Mouse (Mus musculus): Measurements from ENCODE around the gene Ttll1. TPM values are rescaled to one million over a fixed set of nuclear protein-coding genes. Genes with fewer than 3 reads are reported as not detected.

The Ttll1 gene
- polyA plus RNA-seq, 1 experiment from 2014 or later, result 57.0 TPM

DNA sequence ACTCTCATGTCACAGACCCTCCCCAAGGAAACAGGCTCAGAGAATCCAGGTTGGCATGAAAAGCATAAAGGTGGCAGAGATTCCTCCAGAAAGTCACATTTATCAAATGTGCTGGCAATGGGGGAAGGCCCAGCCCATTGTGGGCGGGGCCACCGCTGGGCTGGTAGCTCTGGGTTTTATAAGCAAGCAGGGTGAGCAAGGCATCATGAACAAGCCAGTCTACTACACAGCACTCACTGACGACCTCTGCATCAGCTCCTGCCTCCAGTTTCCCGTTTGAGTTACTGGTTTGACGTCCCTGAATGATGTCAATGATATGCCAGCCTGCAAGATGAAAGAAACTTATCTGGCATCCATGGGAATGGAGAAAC lies 36.2 kb downstream of the Ttll1 start:
- ATAC-seq (ENCODE audit: low FRiP score), result no peak
- Histone ChIP-seq H3K4me3 (replicated peaks) (no peak overlapping the region), H3K4me1 (no peaks in the 10 kb centered on the region), H3K9me3 (no peaks in the 10 kb centered on the region), H3K9ac (no peak overlapping the region), H3K4me2 (no peak overlapping the region), H3K27me3 (no peaks in the 10 kb centered on the region), H3K36me3 (replicated peaks) (no peaks in the 10 kb centered on the region), H3K27ac (no peak overlapping the region)
- WGBS, result 35% methylated on average over 5 of the region's 5 CpGs

DNA sequence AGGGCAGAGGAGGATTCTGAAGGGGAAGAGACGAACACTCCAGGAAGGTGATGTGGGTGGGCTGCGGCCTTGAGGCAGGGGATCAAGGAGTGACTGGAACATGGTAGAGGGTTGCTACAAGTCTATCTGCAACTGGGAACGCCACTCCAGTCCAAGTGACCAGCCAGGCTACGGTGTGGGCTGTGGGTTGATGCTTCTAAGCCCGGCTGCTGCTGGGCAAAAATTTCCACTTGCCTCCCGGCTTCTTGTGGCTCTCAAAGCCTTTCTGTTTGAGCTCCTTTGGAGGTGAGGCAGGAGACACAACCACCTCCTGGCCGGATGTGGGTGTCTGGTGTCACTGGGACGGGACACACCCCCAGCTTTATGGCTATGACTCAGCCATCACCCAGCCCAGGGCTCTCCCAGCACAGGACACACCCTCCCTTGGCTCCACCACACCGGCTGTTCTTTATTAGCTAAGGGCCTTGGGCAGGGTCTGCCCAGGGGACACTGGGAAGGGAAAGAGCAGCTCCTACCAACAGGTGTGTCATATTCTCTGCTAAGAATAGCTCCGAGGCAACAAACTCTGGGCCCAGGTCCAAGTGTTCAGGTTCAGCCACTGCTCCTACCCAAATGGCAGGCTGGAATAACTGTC lies 36.7 kb downstream of the Ttll1 start:
- Histone ChIP-seq H3K4me1 (no peaks in the 10 kb centered on the region), H3K4me3 (replicated peaks) (no peak overlapping the region), H3K9me3 (no peaks in the 10 kb centered on the region), H3K9ac (no peak overlapping the region), H3K27ac (no peak overlapping the region), H3K27me3 (no peaks in the 10 kb centered on the region), H3K36me3 (replicated peaks) (no peaks in the 10 kb centered on the region), H3K4me2 (no peak overlapping the region)
- 70% methylated on average over 10 of the region's 10 CpGs for WGBS
- no peak for ATAC-seq (ENCODE audit: low FRiP score)

DNA sequence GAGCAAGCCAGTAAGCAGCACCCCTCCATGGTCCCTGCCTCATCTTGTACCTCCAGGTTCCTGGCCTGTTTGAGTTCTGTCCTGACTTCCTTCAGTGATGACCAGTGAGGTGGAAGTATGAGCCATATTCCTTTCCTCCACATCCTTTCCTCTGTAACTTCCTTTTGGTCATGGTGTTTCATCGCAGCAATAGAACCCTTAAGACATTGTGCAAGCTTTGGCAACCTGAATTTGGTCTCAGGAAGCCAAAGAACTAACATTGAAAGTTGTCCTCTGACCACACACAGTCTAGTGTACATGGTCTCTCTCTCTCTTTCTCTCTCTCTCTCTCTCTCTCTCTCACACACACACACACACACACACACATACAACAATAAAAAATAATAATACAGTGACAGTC lies 37.4 kb downstream of the Ttll1 start:
- no peaks in the 10 kb centered on the region for H3K4me1 ChIP-seq
- H3K9me3 ChIP-seq, result no peaks in the 10 kb centered on the region
- WGBS, result 83% methylated on average over 1 of the region's 1 CpGs
- no peak overlapping the region for H3K4me2 ChIP-seq
- no peak overlapping the region for H3K4me3 ChIP-seq (replicated peaks)
- no peaks in the 10 kb centered on the region for H3K27me3 ChIP-seq
- H3K36me3 ChIP-seq (replicated peaks), result no peaks in the 10 kb centered on the region
- no peak for ATAC-seq (ENCODE audit: low FRiP score)
- no peak overlapping the region for H3K27ac ChIP-seq
- H3K9ac ChIP-seq, result no peak overlapping the region

DNA sequence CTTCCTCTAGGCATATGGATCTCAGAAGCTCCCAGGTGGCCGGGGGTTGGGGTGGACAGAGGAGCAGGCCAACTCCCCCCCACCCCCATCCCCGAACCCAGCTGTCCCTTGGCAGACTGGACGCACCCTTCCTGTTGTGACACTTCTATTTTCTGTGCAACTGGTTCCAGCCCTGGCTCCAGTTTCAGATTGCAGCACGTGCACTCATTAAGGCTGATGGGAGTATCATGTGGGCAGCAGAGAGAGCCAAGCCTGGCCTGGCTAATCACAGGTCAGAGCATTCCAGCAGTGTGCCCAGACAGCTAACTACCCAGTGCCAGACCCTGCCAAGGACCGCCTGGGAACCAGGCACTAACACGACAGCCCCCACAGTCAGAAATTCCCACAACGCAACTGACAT lies 39.2 kb downstream of the Ttll1 start:
- H3K4me2 ChIP-seq, result no peak overlapping the region
- no peak overlapping the region for H3K9ac ChIP-seq
- no peaks in the 10 kb centered on the region for H3K36me3 ChIP-seq (replicated peaks)
- ATAC-seq (ENCODE audit: low FRiP score), result no peak
- H3K27me3 ChIP-seq, result no peaks in the 10 kb centered on the region
- 80% methylated on average over 6 of the region's 7 CpGs for WGBS
- H3K4me1 ChIP-seq, result no peaks in the 10 kb centered on the region
- H3K4me3 ChIP-seq (replicated peaks), result no peak overlapping the region
- H3K27ac ChIP-seq, result no peak overlapping the region
- H3K9me3 ChIP-seq, result no peaks in the 10 kb centered on the region

DNA sequence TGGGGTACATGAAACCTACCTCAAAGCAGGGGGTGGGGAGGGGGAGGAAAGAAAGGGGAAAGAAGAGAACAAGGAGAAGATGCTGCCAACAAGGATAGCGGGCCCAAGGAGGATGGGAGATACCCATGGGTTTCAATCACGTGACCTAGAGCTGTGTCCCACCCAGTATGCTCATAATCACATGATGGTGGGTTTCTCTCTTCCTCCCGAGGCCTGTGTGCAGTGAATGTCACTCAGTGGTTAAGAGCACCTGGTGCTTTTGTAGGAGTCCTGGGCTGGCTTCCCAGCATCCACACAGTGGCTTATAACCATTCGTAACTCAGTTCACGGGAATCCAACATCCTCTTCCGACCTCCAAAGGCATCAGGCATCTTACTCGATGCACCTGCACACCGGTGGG lies 40.2 kb downstream of the Ttll1 start:
- Histone ChIP-seq H3K9ac (no peak overlapping the region), H3K27me3 (no peaks in the 10 kb centered on the region), H3K4me3 (replicated peaks) (no peak overlapping the region), H3K27ac (no peak overlapping the region), H3K9me3 (no peaks in the 10 kb centered on the region), H3K36me3 (replicated peaks) (no peaks in the 10 kb centered on the region), H3K4me2 (no peak overlapping the region), H3K4me1 (no peaks in the 10 kb centered on the region)
- WGBS, result 84% methylated on average over 8 of the region's 8 CpGs
- ATAC-seq (ENCODE audit: low FRiP score), result no peak

DNA sequence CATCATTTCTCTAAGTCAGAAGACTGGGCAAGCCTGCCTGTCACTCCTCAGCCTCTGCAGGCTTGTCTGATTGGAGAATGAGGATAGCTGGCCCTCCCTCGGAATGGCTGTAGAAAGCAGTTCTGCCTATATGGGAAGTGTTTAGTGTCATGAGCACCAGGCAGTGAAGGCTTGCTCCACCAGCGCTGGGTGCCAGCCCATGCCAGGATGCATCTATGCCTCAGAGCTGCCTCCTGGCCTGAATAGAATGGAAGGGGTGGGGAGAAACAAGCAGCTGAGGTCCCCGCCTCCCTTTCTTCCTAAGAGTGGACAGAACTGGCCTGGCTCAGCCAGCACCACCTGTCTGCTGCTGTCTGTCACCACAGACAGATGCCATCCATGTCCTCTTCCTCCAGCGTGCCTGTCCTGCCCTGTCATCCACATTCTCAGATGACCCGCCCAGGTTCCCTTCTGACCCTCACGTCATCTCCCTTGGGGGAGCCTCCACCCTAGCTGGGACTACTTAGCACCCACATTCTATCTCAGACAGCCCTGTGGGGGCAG lies 41.3 kb downstream of the Ttll1 start:
- WGBS, result 79% methylated on average over 6 of the region's 6 CpGs
- no peak overlapping the region for H3K4me3 ChIP-seq (replicated peaks)
- H3K27ac ChIP-seq, result no peak overlapping the region
- H3K9me3 ChIP-seq, result no peaks in the 10 kb centered on the region
- H3K27me3 ChIP-seq, result no peaks in the 10 kb centered on the region
- H3K36me3 ChIP-seq (replicated peaks), result no peaks in the 10 kb centered on the region
- no peak overlapping the region for H3K4me2 ChIP-seq
- no peak overlapping the region for H3K9ac ChIP-seq
- no peaks in the 10 kb centered on the region for H3K4me1 ChIP-seq
- no peak for ATAC-seq (ENCODE audit: low FRiP score)

DNA sequence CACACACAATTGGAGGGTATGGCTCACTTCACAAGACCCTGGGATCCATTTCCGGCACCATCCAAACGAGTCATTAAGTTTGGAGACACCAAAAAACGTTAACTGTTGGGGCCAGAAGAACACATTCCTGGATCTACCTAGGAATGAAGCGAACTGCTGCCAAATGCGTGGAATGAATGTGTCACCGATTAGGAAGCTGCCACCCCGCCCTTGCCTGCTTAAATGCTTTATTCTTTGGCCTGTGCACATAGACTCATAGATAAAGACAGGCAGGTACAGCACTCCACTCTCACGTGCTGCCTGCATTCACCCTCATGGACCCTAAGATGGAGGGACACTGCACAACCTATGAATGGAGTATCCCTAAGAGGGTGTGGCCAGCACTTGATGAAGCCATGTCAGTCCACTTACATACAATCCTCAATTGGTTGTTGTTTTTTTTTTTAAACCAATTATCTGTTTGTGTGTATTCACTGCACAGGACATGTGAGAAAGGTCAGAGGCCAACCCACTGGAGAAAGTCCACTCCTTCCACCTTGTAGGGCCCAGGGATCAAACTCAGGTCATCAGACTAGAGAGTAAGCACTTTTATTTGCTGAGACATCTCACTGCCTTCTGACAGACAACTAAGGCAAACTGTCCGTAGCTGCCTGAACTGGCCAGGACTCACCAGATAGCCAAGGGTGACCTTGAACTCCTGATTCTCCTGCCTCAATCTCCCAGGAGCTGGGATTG lies 43.3 kb downstream of the Ttll1 start:
- H3K4me2 ChIP-seq, result no peak overlapping the region
- no peak overlapping the region for H3K27ac ChIP-seq
- 86% methylated on average over 9 of the region's 9 CpGs for WGBS
- peaks cover 10% of the 10 kb centered on the region for H3K4me1 ChIP-seq
- H3K36me3 ChIP-seq (replicated peaks), result no peaks in the 10 kb centered on the region
- H3K27me3 ChIP-seq, result no peaks in the 10 kb centered on the region
- H3K9ac ChIP-seq, result no peak overlapping the region
- no peaks in the 10 kb centered on the region for H3K9me3 ChIP-seq
- ATAC-seq (ENCODE audit: low FRiP score), result no peak
- H3K4me3 ChIP-seq (replicated peaks), result no peak overlapping the region

DNA sequence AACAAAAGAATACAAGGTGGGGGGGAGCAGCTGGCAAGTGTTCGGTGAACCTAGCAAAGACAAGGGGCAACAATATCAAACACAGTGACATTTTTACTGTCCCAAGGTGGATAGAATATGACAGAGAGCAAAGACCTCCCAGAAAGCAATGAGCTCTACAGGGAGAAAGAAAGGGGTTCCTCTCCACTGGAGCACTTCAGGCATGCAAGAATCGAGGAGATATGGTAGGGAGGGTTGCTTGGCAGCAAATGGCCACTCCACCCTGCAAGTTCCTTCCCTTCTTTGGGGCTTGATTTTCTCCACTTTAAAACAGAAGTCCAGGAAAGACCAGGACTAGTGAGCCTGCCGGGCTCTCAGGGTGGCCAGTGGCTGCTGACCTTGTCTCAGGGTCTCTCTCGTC lies 44.4 kb downstream of the Ttll1 start:
- WGBS, result 82% methylated on average over 4 of the region's 4 CpGs

DNA sequence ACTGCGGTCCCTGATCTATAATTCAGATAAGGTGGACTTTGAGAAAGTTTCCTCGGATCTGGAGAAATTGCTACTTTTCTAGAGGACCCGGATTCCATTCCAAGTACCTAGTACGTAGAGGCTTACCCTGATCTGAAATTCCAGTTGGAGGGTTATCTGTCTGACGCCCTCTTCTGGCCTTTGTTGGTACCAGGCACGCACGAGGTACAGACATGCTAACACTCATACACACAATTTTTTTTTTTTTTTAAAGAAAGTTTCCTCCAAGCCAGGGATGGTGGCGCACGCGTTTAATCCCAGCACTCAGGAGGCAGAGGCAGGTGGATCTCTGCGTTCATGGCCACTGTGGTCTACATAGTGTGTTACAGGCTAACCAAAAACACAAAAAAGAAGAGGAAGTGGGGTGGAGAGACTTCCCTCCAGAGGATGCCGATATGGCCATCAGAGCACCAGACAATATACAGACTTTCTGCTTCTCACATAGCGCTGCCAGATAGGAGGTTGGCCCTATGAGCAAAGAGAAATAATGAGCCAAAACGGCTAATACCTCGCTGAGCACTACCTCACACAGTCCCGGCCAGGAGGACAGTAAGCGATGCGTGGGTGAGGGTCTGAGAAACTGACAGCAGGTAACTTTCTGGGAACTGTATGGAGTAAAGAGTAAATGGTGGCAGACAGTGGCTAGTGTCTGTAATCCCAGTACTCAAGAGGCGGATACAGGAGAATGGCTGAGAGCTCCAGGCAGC lies 45.6 kb downstream of the Ttll1 start:
- peak overlapping the region; percentile 89 for H3K4me2 ChIP-seq
- no peak overlapping the region for H3K27ac ChIP-seq
- H3K4me1 ChIP-seq, result peaks cover 10% of the 10 kb centered on the region
- H3K9me3 ChIP-seq, result no peaks in the 10 kb centered on the region
- H3K9ac ChIP-seq, result no peak overlapping the region
- 80% methylated on average over 19 of the region's 19 CpGs for WGBS
- H3K27me3 ChIP-seq, result no peaks in the 10 kb centered on the region
- H3K36me3 ChIP-seq (replicated peaks), result no peaks in the 10 kb centered on the region
- peak; percentile 5; the same call in 1 of the 2 replicates for ATAC-seq (ENCODE audit: low FRiP score)
- peak overlapping the region; percentile 81 for H3K4me3 ChIP-seq (replicated peaks)

More for the DNA sequence above, 44.4 kb downstream of the Ttll1 start:
- no peaks in the 10 kb centered on the region for H3K27me3 ChIP-seq
- no peak for ATAC-seq (ENCODE audit: low FRiP score)
- H3K4me3 ChIP-seq (replicated peaks), result no peak overlapping the region
- peaks cover 10% of the 10 kb centered on the region for H3K4me1 ChIP-seq
- no peaks in the 10 kb centered on the region for H3K36me3 ChIP-seq (replicated peaks)
- no peaks in the 10 kb centered on the region for H3K9me3 ChIP-seq
- H3K9ac ChIP-seq, result no peak overlapping the region
- no peak overlapping the region for H3K27ac ChIP-seq
- H3K4me2 ChIP-seq, result no peak overlapping the region

DNA sequence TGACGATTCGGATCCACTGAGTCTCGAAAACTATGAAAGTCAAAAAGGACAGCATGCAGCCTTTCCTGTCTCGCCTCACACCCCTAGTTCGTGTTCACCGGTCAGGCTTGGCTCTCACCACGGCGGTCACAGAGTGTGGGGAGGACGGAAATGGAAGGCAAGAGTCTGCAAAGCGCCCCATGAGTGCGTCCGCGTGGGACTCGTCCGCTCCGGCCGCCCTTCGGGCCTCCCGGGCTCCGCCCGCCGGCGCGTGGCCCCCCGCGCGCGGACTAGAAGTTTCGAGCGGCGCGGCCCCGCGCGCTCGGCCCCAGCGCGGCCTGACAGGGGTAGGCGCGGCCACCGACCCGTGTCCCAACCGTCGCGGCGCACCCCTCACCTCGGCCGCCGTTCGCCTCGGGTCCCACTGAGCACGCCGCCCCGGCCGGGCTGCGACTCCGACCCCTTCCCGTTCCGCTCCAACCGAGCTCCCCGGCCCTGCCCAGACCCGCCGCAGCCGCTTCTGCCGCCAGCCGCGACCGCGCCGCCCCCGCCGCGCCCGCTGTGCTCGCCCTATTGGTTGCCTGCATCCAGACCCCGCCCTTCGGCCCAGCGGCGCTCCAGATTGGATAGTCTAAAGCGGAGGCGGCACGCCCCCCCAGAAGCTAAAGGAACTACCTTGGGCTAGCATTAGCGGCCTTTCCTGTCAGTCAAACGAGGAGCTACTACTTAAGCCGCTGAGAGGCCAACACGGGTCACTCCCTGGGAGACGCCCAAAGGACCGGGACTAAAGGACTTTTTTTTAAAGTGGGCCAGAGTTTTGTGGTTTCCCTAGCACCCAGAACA lies 46.4 kb downstream of the Ttll1 start, which contains the start of gene Pacsin2:
Pacsin2 (minus strand) TSS at position 524 of the 822 bp plus-strand sequence.
- Histone ChIP-seq H3K27me3 (no peaks in the 10 kb centered on the region), H3K9me3 (no peaks in the 10 kb centered on the region), H3K4me2 (peak within 1 kb of the TSS; percentile 89), H3K36me3 (replicated peaks) (no peaks in the 10 kb centered on the region), H3K27ac (peak within 1 kb of the TSS; percentile 46), H3K9ac (peak within 1 kb of the TSS; percentile 80), H3K4me1 (peaks cover 10% of the 10 kb centered on the region), H3K4me3 (replicated peaks) (peak within 1 kb of the TSS; percentile 81)
- ATAC-seq (ENCODE audit: low FRiP score), result peak; percentile 99
- WGBS, result under 1% methylated on average over 79 of the region's 88 CpGs

DNA sequence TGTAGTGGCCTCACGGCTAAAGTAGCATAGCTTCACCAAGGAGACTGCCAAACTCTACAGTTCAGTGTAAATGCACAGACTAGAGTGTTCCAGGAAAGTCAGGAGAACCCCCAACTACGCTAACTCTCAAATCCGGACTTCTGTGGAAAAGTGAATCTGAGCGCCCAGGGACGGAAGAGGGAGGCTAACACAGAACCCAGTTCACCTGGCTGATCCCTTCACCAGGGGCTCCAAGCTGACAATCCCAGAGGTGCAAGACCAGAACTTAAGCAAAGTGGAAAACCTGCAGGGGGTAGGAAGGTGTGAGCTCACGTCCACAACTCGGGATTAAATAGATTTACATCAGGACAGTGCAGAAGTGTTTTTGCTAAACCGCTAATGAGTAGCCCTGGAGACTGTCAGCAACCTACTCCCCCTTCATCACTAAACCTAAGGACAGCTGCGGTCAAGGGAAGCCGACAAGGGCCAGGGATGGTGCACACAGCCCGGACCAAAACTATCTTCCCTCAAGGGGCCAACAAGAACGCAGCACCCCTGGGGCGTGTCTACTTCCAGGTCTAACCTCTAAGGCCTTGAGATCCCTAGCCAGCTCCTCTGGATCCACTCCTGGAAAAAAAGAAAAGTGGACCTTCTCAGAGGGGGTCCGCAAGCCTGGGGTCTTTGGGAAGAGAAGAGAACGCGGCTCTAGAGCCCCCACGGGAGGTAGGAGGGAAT lies 47.2 kb downstream of the Ttll1 start:
- Histone ChIP-seq H3K4me1 (peaks cover 10% of the 10 kb centered on the region), H3K27ac (no peak overlapping the region; the same call in 1 of the 2 replicates), H3K9me3 (no peaks in the 10 kb centered on the region), H3K36me3 (replicated peaks) (no peaks in the 10 kb centered on the region), H3K9ac (peak overlapping the region; percentile 80), H3K4me2 (peak overlapping the region; percentile 89), H3K27me3 (no peaks in the 10 kb centered on the region), H3K4me3 (replicated peaks) (peak overlapping the region; percentile 81)
- ATAC-seq (ENCODE audit: low FRiP score), result no peak
- WGBS, result 11% methylated on average over 17 of the region's 17 CpGs

Data from forebrain, embryonic 12.5 days (tissue).